ENCODE assay signal across 19 mouse cellular contexts in genomic region chr15:80736553-80736952, GRCm38 (mm10). TPM values are rescaled to one million over a fixed set of nuclear protein-coding genes. Genes with fewer than 3 reads are reported as not detected.
A peak's percentile ranks its signal among the peaks of the same experiment; 100 is the strongest.
DNase-seq lines count a peak whose midpoint lies in the region; ATAC-seq and TF ChIP-seq lines count a peak whose summit lies in the region.
"Had no signal": no experiment of that assay in that cellular context is flagged by ENCODE, and none has a peak within 500 bp of the region (broad histone marks: within the 10 kb centered on the region; RNA-seq: fewer than 3 reads in every experiment).

No protein-coding gene starts in this region.

- H3K27me3 ChIP-seq in lung, postnatal 0 days (replicated peaks; ENCODE audit: insufficient read depth, low read length) = no peaks in the 10 kb centered on the region
- H3K27me3 ChIP-seq in liver, embryonic 14.5 days (ENCODE audit: control insufficient read depth, insufficient read depth, low read length) = no peaks in the 10 kb centered on the region
- H3K27me3 ChIP-seq in kidney, embryonic 14.5 days (ENCODE audit: control insufficient read depth, insufficient read depth, low read length) = no peaks in the 10 kb centered on the region
- H3K27me3 ChIP-seq: heart, embryonic 12.5 days; limb, embryonic 13.5 days; midbrain, embryonic 15.5 days had no signal

- H3K4me1 ChIP-seq in lung, postnatal 0 days (ENCODE audit: insufficient read depth, low read depth, low read length) = no peaks in the 10 kb centered on the region
- peaks cover 7 to 15% of the 10 kb centered on the region in 2 experiments; a peak in 3 of 4 replicates for H3K4me1 ChIP-seq in liver, embryonic 14.5 days (replicated peaks; ENCODE audit: control insufficient read depth in 2 of 2, insufficient read depth in 2 of 2, low read length in 1 of 2)
- H3K4me1 ChIP-seq in kidney, embryonic 14.5 days (ENCODE audit: control insufficient read depth, insufficient read depth, low read length) = peaks cover 12% of the 10 kb centered on the region; the same call in 1 of the 2 replicates
- H3K4me1 ChIP-seq: limb, embryonic 13.5 days; midbrain, embryonic 15.5 days had no signal

- peak; percentile 31 for TF ChIP-seq CTCF in lung, postnatal 0 days (IDR thresholded peaks at IDR 0.05)
- peak; percentile 66 for TF ChIP-seq CTCF in liver, embryonic 14.5 days (IDR thresholded peaks at IDR 0.05; ENCODE audit: low read depth)

- TF ChIP-seq EP300 in lung, postnatal 0 days (IDR thresholded peaks at IDR 0.05) = no peak
- TF ChIP-seq EP300 in liver, embryonic 14.5 days (IDR thresholded peaks at IDR 0.05; ENCODE audit: low read depth) = no peak

- no peak overlapping the region for H3K9ac ChIP-seq in lung, postnatal 0 days (replicated peaks; ENCODE audit: low read depth)
- H3K9ac ChIP-seq in liver, embryonic 14.5 days (replicated peaks) = no peak overlapping the region
- H3K9ac ChIP-seq in kidney, embryonic 14.5 days (ENCODE audit: low read depth, low read length) = no peak overlapping the region
- H3K9ac ChIP-seq: heart, embryonic 12.5 days; hindbrain, embryonic 14.5 days; limb, embryonic 13.5 days; midbrain, embryonic 15.5 days had no signal

- no peak overlapping the region for H3K27ac ChIP-seq in lung, postnatal 0 days (ENCODE audit: low read length)
- H3K27ac ChIP-seq in liver, embryonic 14.5 days = no peak overlapping the region
- no peak overlapping the region for H3K27ac ChIP-seq in kidney, embryonic 14.5 days (ENCODE audit: low read depth, low read length)
- H3K27ac ChIP-seq: embryonic facial prominence, embryonic 10.5 days; forebrain, embryonic 10.5 days; hindbrain, embryonic 14.5 days; kidney, postnatal 0 days; limb, embryonic 13.5 days; midbrain, embryonic 15.5 days had no signal

- no peak for DNase-seq in lung, postnatal 0 days (ENCODE audit: low spot score)
- DNase-seq in lung, postnatal 10 days = no peak
- peak; percentile 55 for DNase-seq in T-cell, adult 2 months (ENCODE audit: low spot score)
- DNase-seq in liver, embryonic 14.5 days (ENCODE audit: low read depth in 3 of 3, low spot score in 3 of 3) = no peak
- peak; percentile 60 for DNase-seq in thymus, postnatal 14 days
- no peak for DNase-seq in kidney, adult 18-20 months
- no peak for DNase-seq in kidney, postnatal 10 days
- DNase-seq: cerebellum, adult 9-10 months; gastrocnemius, postnatal 10 days; lung, postnatal 36 days; right cerebral cortex, postnatal 14 days had no signal

- no peak for ATAC-seq in lung, postnatal 0 days
- ATAC-seq in liver, embryonic 14.5 days (ENCODE audit: insufficient read depth) = no peak
- ATAC-seq in kidney, embryonic 14.5 days (ENCODE audit: low FRiP score, low TSS enrichment) = no peak
- ATAC-seq: midbrain, embryonic 15.5 days had no signal

- 46% methylated on average over 1 of the region's 1 CpGs for WGBS in lung, postnatal 0 days
- 37% methylated on average over 1 of the region's 1 CpGs for WGBS in liver, embryonic 14.5 days (ENCODE audit: insufficient replicate concordance)
- 39% methylated on average over 1 of the region's 1 CpGs for WGBS in kidney, embryonic 14.5 days

- no peak overlapping the region for H3K4me2 ChIP-seq in lung, postnatal 0 days (replicated peaks; ENCODE audit: low read depth, low read length)
- no peak overlapping the region for H3K4me2 ChIP-seq in liver, embryonic 14.5 days (ENCODE audit: low read depth)
- H3K4me2 ChIP-seq in kidney, embryonic 14.5 days (replicated peaks; ENCODE audit: low read depth, low read length) = no peak overlapping the region
- H3K4me2 ChIP-seq: heart, embryonic 12.5 days; hindbrain, embryonic 14.5 days; limb, embryonic 13.5 days; midbrain, embryonic 15.5 days had no signal

- H3K36me3 ChIP-seq in lung, postnatal 0 days (ENCODE audit: insufficient read depth, low read length) = no peaks in the 10 kb centered on the region
- H3K36me3 ChIP-seq in liver, embryonic 14.5 days (replicated peaks; ENCODE audit: control insufficient read depth, insufficient read depth, low read depth) = no peaks in the 10 kb centered on the region
- H3K36me3 ChIP-seq in kidney, embryonic 14.5 days (ENCODE audit: control insufficient read depth, insufficient read depth, low read length) = no peaks in the 10 kb centered on the region
- H3K36me3 ChIP-seq: embryonic facial prominence, embryonic 10.5 days; forebrain, embryonic 10.5 days; heart, embryonic 12.5 days; limb, embryonic 13.5 days; midbrain, embryonic 15.5 days had no signal

- H3K9me3 ChIP-seq in lung, postnatal 0 days (ENCODE audit: low read length) = no peaks in the 10 kb centered on the region
- no peaks in the 10 kb centered on the region for H3K9me3 ChIP-seq in liver, embryonic 14.5 days (ENCODE audit: control insufficient read depth, low read length)
- no peaks in the 10 kb centered on the region for H3K9me3 ChIP-seq in kidney, embryonic 14.5 days (ENCODE audit: control insufficient read depth, low read length)
- H3K9me3 ChIP-seq: embryonic facial prominence, embryonic 10.5 days; forebrain, embryonic 10.5 days; heart, embryonic 12.5 days; limb, embryonic 13.5 days; midbrain, embryonic 15.5 days had no signal

- no peak overlapping the region for H3K4me3 ChIP-seq in lung, postnatal 0 days (ENCODE audit: low read depth, low read length)
- no peak overlapping the region for H3K4me3 ChIP-seq in liver, embryonic 14.5 days (ENCODE audit: insufficient read depth in 1 of 2, low read depth in 2 of 2, low read length in 2 of 2)
- no peak overlapping the region for H3K4me3 ChIP-seq in kidney, embryonic 14.5 days (ENCODE audit: low read length)
- H3K4me3 ChIP-seq: embryonic facial prominence, embryonic 10.5 days; forebrain, embryonic 10.5 days; heart, embryonic 12.5 days; limb, embryonic 13.5 days; midbrain, embryonic 15.5 days had no signal

RNA-seq across cellular contexts. Expression of gene Tnrc6b, which starts 25.4 kb away (rescaled TPM):
- polyA plus RNA-seq in lung, postnatal 0 days (2015; fragmentation: Nextera tagmentation; extraction: Ambion mirVana) = 10.1 and 11.7 TPM in 2 replicates
- 6.3 and 8.8 TPM in 2 replicates for polyA plus RNA-seq in liver, embryonic 14.5 days (2012; rRNA removed)
- 8.1 and 8.9 TPM in 2 replicates for polyA plus RNA-seq in liver, embryonic 14.5 days (2014; fragmentation: Nextera tagmentation; extraction: Ambion mirVana)
- polyA plus RNA-seq in kidney, embryonic 14.5 days (2014; fragmentation: Nextera tagmentation; extraction: Ambion mirVana) = 21.9 and 23.2 TPM in 2 replicates

Comparison
In these comparisons a context has a peak if more than half of its experiments do, and no peak if none do; other contexts are left out.
1. DNase-seq: peak in T-cell, adult 2 months (single experiment) and thymus, postnatal 14 days (single experiment); none in lung, postnatal 0 days (single experiment), lung, postnatal 10 days (single experiment), liver, embryonic 14.5 days (0 of 3), kidney, adult 18-20 months (single experiment) and kidney, postnatal 10 days (single experiment).